Mouse (Mus musculus) liver, embryonic 14.5 days (tissue): ENCODE data around the gene Sh3pxd2a. TPM values are rescaled to one million over a fixed set of nuclear protein-coding genes. Genes with fewer than 3 reads are reported as not detected.
A peak's percentile ranks its signal among the peaks of the same experiment; 100 is the strongest.

Experiments
- ATAC-seq: fragments of 200-750 bp; cut with Nextera tagmentation; 2 replicates; pipeline ENCODE4 v1.8.0; 2017; ENCODE audit warnings: moderate number of reproducible peaks, mild to moderate bottlenecking, moderate library complexity; ENCODE audit not compliant: insufficient read depth
- DNase-seq, 3 experiments: peaks; one replicate each; pipeline ENCODE4 v3.0.0-alpha.2; 2012 to 2013; ENCODE audit warnings: low read depth in 3 of 3, low spot score in 3 of 3
- H3K27ac ChIP-seq: fragments of 300-500 bp; sonication (generic); 2 replicates; pipeline ENCODE4 v1.5.1; 2014; ENCODE audit warnings: moderate library complexity, mild to moderate bottlenecking, control low read depth, inconsistent platforms
- H3K27me3 ChIP-seq: fragments of 300-500 bp; sonication (generic); 2 replicates; pipeline ENCODE4 v1.6.1; 2014; ENCODE audit warnings: mild to moderate bottlenecking, low read length, moderate library complexity; ENCODE audit not compliant: control insufficient read depth, insufficient read depth
- H3K36me3 ChIP-seq: fragments of 300-500 bp; sonication (generic); replicated peaks from 2 replicates; pipeline ENCODE4 v1.6.1; 2014; ENCODE audit warnings: low read depth; ENCODE audit not compliant: control insufficient read depth, insufficient read depth
- H3K4me1 ChIP-seq, 2 experiments: fragments of 200-500 bp in 1 of 2; fragments of 300-500 bp in 1 of 2; sonication (generic) in 1 of 2; replicated peaks; 2 replicates each; pipeline ENCODE4 v1.6.1; 2012 to 2014; ENCODE audit warnings: antibody characterized with exemption in 1 of 2, inconsistent platforms in 1 of 2, low read length in 1 of 2; ENCODE audit not compliant: control insufficient read depth in 2 of 2, insufficient read depth in 2 of 2
- H3K4me2 ChIP-seq: fragments of 300-500 bp; sonication (generic); 2 replicates; pipeline ENCODE4 v1.6.1; 2014; ENCODE audit warnings: low read depth, mild to moderate bottlenecking, control low read depth, moderate library complexity
- H3K4me3 ChIP-seq, 2 experiments: fragments of 200-500 bp in 1 of 2; fragments of 300-500 bp in 1 of 2; sonication (generic) in 1 of 2; 2 replicates each; pipeline ENCODE4 v1.5.1; 2012 to 2014; ENCODE audit warnings: low read depth in 2 of 2, low read length in 2 of 2, mild to moderate bottlenecking in 2 of 2, control low read depth in 1 of 2, inconsistent platforms in 1 of 2, moderate library complexity in 1 of 2; ENCODE audit not compliant: insufficient read depth in 1 of 2
- H3K9ac ChIP-seq: fragments of 300-500 bp; sonication (generic); replicated peaks from 2 replicates; pipeline ENCODE4 v1.6.1; 2014; ENCODE audit warnings: mild to moderate bottlenecking, control low read depth, moderate library complexity
- H3K9me3 ChIP-seq: fragments of 300-500 bp; sonication (generic); 2 replicates; pipeline ENCODE4 v1.6.1; 2016; ENCODE audit warnings: low read length, mixed read lengths; ENCODE audit not compliant: control insufficient read depth
- CTCF ChIP-seq: IDR thresholded peaks from 2 replicates; pipeline ENCODE4 v1.5.1; 2016; ENCODE audit warnings: antibody characterized with exemption, low read depth, control low read depth
- EP300 ChIP-seq: IDR thresholded peaks from 2 replicates; pipeline ENCODE4 v1.6.1; 2016; ENCODE audit warnings: antibody characterized with exemption, low read depth
- WGBS: fragments of 180-500 bp; shearing (Covaris S2); extraction: QIAGEN DNeasy Blood & Tissue Kit; methylation state at CpG from one replicate; pipeline ENCODE4 v1.1.7; 2014; ENCODE audit not compliant: insufficient replicate concordance; 5-methylcytosine and 5-hydroxymethylcytosine counted together
- polyA plus RNA-seq, 2 experiments: library from polyadenylated mRNA; depleted of rRNA in 1 of 2; stranded (reverse) in 1 of 2; unstranded in 1 of 2; fragments of >200 nt; fragmentation: Nextera tagmentation in 1 of 2; extraction: Ambion mirVana in 1 of 2; gene quantifications; 2 replicates each; pipeline versions ENCODE4 v1.2.1 to v1.2.3; 2012 to 2014

The Sh3pxd2a gene
- polyA plus RNA-seq, 2 experiments = 0.50 to 1.6 TPM

DNA sequence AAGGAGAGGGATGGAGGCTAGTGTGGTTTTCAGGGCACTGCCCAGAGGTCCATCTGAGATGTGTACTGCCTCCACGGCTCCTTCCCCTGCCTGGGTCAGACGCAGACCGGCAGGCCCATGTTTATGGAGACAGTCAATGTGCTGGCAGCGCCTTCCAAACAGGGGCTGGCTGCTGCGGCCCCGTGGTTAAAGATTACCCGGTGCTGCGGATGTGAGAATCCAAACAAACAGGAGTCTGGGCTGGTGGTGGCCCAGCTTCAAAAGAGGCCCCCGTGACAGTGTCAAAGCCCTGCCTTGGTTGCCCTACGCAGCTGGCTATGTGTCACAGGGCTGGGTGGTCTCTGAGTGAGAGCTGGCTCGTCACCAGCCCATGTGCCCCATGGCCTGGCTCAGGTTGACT, 216.4 kb downstream of the Sh3pxd2a start:
- Histone ChIP-seq H3K27me3 (peaks cover 7% of the 10 kb centered on the region), H3K4me2 (no peak overlapping the region)
- 49% methylated on average over 11 of the region's 11 CpGs for WGBS

DNA sequence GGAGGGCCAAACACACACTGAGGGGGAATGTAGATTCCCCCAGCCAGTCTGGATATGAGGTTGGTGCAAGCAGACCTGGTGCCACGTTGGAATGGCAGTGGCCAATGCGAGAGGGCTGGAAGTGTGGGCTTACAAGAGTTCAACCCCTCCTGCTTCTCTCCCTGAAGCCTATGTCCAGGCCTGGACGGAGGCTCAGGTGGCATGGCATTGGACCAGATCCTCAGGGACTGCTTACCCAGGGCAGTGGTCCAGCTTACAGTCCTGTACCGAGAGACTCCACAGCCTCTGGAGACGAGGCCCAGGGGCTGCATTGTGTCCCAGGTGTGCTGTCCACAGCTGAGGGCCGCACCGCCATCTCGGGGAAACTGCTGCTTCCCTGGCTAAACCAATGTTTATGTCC, 218.7 kb downstream of the Sh3pxd2a start:
- Histone ChIP-seq H3K4me1 (0 out of 4 replicates have a peak, but pooled peaks cover 0 to 2% of the 10 kb centered on the region in 2 experiments), H3K27me3 (no peaks in the 10 kb centered on the region), H3K36me3 (no peaks in the 10 kb centered on the region), H3K9me3 (no peaks in the 10 kb centered on the region), H3K27ac (no peak overlapping the region), H3K4me2 (no peak overlapping the region), H3K4me3 (no peak overlapping the region), H3K9ac (no peak overlapping the region)
- no peak for TF ChIP-seq EP300
- ATAC-seq (no peak), DNase-seq (no peak)
- WGBS = 66% methylated on average over 8 of the region's 8 CpGs

More for the DNA sequence above, 216.4 kb downstream of the Sh3pxd2a start:
- Histone ChIP-seq H3K9ac (no peak overlapping the region), H3K4me1 (no peaks in the 10 kb centered on the region), H3K4me3 (no peak overlapping the region), H3K27ac (no peak overlapping the region), H3K9me3 (no peaks in the 10 kb centered on the region), H3K36me3 (no peaks in the 10 kb centered on the region)
- no peak for DNase-seq
- TF ChIP-seq EP300 (no peak), CTCF (no peak)
- peak; percentile 41; the same call in 1 of the 2 replicates for ATAC-seq

DNA sequence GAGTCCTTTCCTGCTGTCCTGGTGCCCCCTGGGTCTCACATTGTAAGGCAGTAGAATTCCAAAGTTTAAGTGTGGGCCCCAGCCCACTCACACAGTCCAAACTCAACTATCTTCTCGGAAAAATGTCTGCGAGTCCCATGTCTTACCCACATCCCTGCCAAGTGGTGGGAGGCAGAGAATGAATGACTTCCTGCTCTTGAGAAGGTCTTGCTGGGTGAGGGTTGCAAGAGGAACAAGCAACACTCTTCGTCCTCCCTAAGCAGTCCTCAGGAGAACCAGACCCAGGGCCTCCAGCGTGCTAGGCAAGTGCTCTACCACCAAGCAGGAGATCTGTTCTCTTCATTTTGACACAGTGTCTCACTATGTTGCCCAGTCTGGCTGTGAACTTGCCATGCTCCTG, 222.0 kb downstream of the Sh3pxd2a start:
- no peak for ATAC-seq
- Histone ChIP-seq H3K36me3 (no peaks in the 10 kb centered on the region), H3K9ac (no peak overlapping the region), H3K4me2 (no peak overlapping the region), H3K9me3 (no peaks in the 10 kb centered on the region), H3K27ac (no peak overlapping the region), H3K4me1 (0 out of 4 replicates have a peak, but pooled peaks cover 0 to 2% of the 10 kb centered on the region in 2 experiments), H3K4me3 (no peak overlapping the region), H3K27me3 (no peaks in the 10 kb centered on the region)
- TF ChIP-seq CTCF (no peak), EP300 (no peak)
- no peak for DNase-seq
- WGBS = 32% methylated on average over 4 of the region's 4 CpGs

- Histone ChIP-seq H3K27ac (no peak overlapping the region), H3K9ac (no peak overlapping the region), H3K9me3 (no peaks in the 10 kb centered on the region), H3K4me1 (0 out of 4 replicates have a peak, but pooled peaks cover 0 to 2% of the 10 kb centered on the region in 2 experiments), H3K4me2 (no peak overlapping the region), H3K27me3 (no peaks in the 10 kb centered on the region), H3K4me3 (no peak overlapping the region), H3K36me3 (no peaks in the 10 kb centered on the region)
- DNase-seq (no peak), ATAC-seq (no peak)
- TF ChIP-seq EP300 = no peak
- no peak for TF ChIP-seq CTCF
- 26% methylated on average over 7 of the region's 7 CpGs for WGBS
Observed at GRCm38 (mm10) chr19:47240957-47241356, 223.2 kb downstream of the Sh3pxd2a start.

DNA sequence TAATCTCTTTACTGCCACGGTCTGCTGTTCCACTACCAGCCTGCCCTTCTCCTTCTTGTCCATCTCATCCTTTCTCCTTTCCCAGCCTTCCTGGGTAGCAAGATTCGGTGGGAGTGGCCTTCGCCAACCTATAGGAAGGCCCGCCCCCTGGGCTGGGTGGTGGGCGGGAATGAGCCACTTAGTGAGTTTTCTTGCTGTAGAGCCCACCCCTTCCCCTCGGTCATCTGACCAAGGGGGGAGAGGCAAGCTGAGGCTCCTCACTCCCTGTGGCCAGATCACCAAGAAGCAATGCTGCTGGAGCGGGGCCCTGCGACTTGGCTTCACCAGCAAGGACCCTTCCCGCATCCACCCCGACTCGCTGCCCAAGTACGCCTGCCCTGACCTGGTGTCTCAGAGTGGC, 224.1 kb downstream of the Sh3pxd2a start:
- H3K27ac ChIP-seq = no peak overlapping the region
- H3K9ac ChIP-seq = no peak overlapping the region
- peak overlapping the region; percentile 16; the same call in 1 of the 2 replicates for H3K4me2 ChIP-seq
- no peak for TF ChIP-seq CTCF
- TF ChIP-seq EP300 = no peak
- ATAC-seq (no peak), DNase-seq (peak in 1 of 3 experiments; percentile 17)
- peak overlapping the region in 1 of 2 experiments; percentile 13; a peak in 1 of 4 replicates for H3K4me3 ChIP-seq
- H3K36me3 ChIP-seq = no peaks in the 10 kb centered on the region
- H3K27me3 ChIP-seq = no peaks in the 10 kb centered on the region
- H3K4me1 ChIP-seq = 0 out of 4 replicates have a peak, but pooled peaks cover 0 to 2% of the 10 kb centered on the region in 2 experiments
- 29% methylated on average over 12 of the region's 12 CpGs for WGBS
- H3K9me3 ChIP-seq = no peaks in the 10 kb centered on the region
